Mouse (Mus musculus) liver, postnatal 0 days (tissue): ENCODE results near the gene Slc44a1.

Experiments
- CTCF ChIP-seq: sonication (generic); IDR thresholded peaks from 2 replicates; pipeline ENCODE4 v1.5.1; 2016; ENCODE audit warnings: antibody characterized with exemption, low read depth
- EP300 ChIP-seq: IDR thresholded peaks from 2 replicates; pipeline ENCODE4 v1.6.1; 2016; ENCODE audit warnings: antibody characterized with exemption, low read depth, mild to moderate bottlenecking

DNA sequence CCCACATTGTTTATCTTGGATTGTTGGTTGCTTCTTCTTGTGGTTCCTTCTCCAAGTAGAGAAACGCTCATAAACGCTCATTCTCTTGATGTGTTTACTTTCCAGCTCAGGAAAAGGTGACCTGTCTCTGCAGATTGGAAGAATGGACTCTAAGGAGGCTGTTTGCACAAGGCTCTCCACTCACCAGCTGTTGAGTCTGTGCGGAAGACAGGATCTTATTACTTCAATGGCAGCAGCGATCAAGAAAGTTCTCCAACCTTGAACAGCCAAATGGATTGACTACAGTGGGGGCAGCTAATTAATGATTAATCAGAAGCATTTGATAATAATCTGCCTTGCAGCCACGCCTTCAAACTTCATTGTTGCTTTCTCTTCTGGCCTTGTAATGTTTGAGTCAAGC lies 181.3 kb downstream of the Slc44a1 start:
- TF ChIP-seq CTCF (no peak), EP300 (no peak)
